Mouse (Mus musculus) left cerebral cortex, postnatal 10 days (tissue): ENCODE measurements around the gene Hnrnpf. TPM values are rescaled to one million over a fixed set of nuclear protein-coding genes. Genes with fewer than 3 reads are reported as not detected.
"Not testable (repeated sequence)": the region's sequence is repeated elsewhere in the genome, so short reads cannot be mapped to it uniquely, and the experiment has no call there.

ENCODE experiments used
- DNase-seq, 2 experiments: peaks; one replicate each; pipeline ENCODE4 v3.0.0; 2021 to 2022; ENCODE audit warnings: low spot score in 2 of 2, mixed read lengths in 1 of 2; ENCODE audit errors: extremely low spot score in 1 of 2
- intact Hi-C: fragments of 180-260 bp; cut with DNase I; formaldehyde crosslinking; loops from one replicate; pipeline ENCODE4 v1.15.1; 2025
- total RNA-seq, 2 experiments: library from RNA; stranded (reverse); gene quantifications; 2 replicates each; pipeline ENCODE4 v1.2.3; 2021

Hnrnpf gene
- total RNA-seq = 100 to 1,000 TPM; 144 to 146 TPM

- no peak for DNase-seq
These were observed at the start of gene Hnrnpf for GRCm38 (mm10) chr6:117900126-117901080. Gene Hnrnpf (plus strand): TSS chr6:117900324.

DNA sequence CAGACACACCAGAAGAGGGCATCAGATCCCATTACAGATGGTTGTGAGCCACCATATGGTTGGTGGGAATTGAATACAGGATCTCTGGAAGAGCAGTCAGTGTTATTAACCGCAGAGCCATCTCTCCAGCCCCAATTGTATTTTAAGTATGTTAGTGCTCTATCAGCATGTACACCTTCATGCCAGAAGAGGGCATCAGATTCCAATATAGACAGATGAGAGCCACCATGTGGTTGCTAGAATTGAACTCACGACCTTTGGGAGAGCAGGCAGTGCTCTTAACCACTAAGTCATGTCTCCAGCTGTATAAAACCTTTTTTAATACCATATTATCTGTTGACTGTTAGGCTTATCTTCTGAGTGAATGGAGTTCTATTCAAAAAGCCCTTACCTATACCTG is 48.4 kb upstream of the Hnrnpf start:
- intact Hi-C loops = no loop called here
- no peak for DNase-seq

More at GRCm38 (mm10) chr6:117900126-117901080, at the start of gene Hnrnpf:
- intact Hi-C loops = no loop called here

DNA sequence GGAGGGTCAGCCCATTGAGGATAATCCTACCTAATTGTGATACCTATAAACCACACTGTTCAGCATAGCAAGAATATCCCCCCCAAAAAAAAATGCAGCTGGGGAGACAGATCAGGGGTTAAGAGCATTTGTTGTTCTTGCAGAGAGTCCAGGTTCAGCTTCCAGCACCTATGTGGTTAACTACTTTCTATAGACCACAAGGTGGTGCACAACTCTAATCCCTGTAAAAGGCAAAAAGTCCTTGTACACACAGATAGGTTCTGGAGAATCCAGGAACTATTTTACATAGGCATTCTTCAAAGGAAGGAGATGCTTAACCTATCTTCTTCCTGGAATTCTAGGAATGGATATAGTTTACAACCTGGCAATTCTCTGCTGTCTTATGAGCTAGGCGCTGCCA is 42.1 kb upstream of the Hnrnpf start:
- intact Hi-C loops = no loop called here
- DNase-seq = no peak

- intact Hi-C loops = no loop called here
- no peak for DNase-seq
These were observed 38.3 kb upstream of the Hnrnpf start, which contains the start of gene Zfp239 for GRCm38 (mm10) chr6:117861848-117862247. Gene Zfp239 (plus strand): TSS chr6:117862100.

DNA sequence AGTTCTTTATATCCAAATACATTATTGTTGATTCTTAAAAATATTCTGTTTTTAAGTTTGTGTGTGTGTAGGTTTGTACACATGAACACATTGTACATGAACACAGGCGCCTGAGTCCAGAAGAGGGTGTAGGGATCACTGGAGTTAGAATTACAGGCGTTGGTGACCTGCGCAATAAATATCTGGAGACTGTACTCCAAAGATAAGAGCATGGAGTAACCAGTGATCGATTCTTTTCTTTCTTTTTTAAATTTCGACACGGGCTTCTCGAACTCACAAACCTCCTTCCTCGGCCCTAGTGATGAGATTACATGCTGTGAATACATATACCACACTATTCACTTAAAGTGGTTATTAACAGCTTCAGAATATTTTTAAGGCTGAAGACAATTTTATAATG is 37.7 kb upstream of the Hnrnpf start:
- intact Hi-C loops = no loop called here
- no peak for DNase-seq

DNA sequence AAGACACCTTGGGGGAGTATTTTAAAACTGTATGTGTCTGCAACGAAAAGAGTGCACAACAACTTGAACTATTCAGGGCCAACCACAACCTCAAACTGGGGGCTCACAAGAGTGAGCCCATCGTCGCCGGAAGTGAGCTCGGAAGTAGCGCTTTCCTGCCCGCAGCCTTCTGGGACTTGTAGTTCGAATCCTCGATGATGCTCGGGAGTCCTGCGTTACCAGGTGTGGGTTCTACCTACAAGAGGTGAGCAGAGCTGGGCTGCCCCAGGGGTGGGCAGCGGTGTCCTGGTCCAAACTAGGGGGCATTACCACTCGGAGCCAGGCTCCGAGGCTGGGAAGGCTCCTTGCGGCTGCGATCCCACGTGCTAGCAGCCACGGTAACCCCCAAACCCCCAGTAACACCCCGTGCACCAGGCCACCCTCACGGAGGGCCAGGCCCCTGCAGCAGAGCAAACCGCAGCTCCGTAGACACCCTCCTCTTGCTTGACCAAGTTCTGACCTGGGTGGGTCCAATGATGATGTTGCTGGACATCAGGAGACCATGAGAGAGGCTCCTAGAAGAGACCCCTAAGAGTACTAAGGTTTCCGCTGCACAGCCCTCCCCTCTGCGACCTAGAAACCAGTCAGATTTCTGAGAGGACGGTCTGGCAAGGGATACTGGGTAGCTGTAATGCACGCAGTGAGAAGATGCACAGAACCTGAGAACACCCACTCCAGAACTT is 37.1 kb upstream of the Hnrnpf start:
- intact Hi-C loops = no loop called here
- DNase-seq = peak; percentile 64 to 74

GRCm38 (mm10) chr6:117863751-117864150 is 36.4 kb upstream of the Hnrnpf start:
- DNase-seq = no peak
- intact Hi-C loops = no loop called here

- DNase-seq = no peak
- intact Hi-C loops = no loop called here
These were observed 31.9 kb upstream of the Hnrnpf start for GRCm38 (mm10) chr6:117868187-117868586.

GRCm38 (mm10) chr6:117871034-117871433 is 29.1 kb upstream of the Hnrnpf start:
- DNase-seq = no peak

GRCm38 (mm10) chr6:117873450-117873849 is 26.7 kb upstream of the Hnrnpf start:
- intact Hi-C loops, DNase-seq: not testable (repeated sequence)

More at GRCm38 (mm10) chr6:117871034-117871433, 29.1 kb upstream of the Hnrnpf start:
- intact Hi-C loops = no loop called here

- intact Hi-C loops = loop anchor here (5.0 kb wide), 1 partner anchor 38 kb away; no protein-coding TSS in a partner anchor
- no peak for DNase-seq
These were observed 25.4 kb upstream of the Hnrnpf start for GRCm38 (mm10) chr6:117874621-117875281.

- intact Hi-C loops = loop anchor here (5.0 kb wide), 1 partner anchor 33 kb away; no protein-coding TSS in a partner anchor
- DNase-seq = peak; percentile 89 to 91
These were observed 21.3 kb upstream of the Hnrnpf start for GRCm38 (mm10) chr6:117878700-117879407.

DNA sequence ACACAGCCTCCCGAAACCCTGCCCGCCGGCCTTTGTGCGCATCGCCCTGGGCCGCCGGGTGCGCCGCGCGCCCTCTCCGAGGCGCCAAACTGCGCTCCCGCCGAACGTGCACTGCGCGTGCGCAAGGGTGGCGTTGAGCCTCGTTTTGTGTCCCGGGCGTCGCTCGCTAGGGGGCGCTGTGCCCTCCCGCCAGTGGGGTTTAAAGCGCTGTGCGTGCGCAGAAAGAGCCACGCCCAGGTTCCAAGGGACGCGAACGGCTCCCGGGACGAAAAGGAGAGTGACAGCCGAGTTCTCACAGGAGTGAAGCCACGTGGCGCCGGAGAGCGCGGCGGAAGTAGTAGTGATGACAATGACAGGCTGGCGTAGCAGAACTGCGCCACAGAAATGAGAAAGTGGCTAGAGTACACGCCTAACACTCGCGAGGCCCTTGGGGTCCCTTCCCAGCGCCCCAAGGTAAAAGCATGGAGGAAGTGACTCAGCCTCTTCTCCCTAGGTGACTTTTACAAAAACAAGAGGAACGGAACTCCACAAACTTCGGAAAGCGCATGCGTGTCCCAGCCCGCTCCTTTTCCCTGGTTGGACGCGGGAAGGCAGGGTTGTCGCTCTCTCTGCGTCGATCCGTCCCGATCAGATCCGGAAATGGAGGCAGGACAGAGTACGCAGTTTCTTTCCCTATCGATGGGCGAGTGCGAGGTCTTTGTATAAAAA is 20.6 kb upstream of the Hnrnpf start:
- intact Hi-C loops = loop anchor here (5.0 kb wide), 1 partner anchor 33 kb away; no protein-coding TSS in a partner anchor
- peak; percentile 98 to 99 for DNase-seq

DNA sequence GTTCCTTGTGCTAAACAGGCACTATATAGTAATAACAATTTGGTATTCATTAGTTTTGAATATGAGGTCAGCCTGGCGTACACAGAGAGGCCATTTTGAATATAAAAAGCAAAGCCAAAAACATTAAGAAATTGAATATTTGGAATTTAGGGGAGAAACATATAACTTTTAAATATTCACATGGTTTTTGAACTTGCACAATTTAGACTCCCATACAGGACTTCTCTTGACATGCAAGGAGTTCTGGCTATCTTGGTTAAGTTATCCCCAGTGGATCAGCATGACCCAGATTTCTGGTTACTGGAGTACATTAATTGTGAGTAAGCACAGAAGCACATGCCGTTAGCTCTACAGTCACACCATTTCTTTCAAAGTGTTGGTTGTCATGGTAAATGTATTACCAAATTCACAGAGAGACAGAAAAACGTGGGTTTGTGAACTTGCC is 19.7 kb upstream of the Hnrnpf start:
- no peak for DNase-seq
- intact Hi-C loops = no loop called here

- DNase-seq = no peak
- intact Hi-C loops = no loop called here
These were observed 18.9 kb upstream of the Hnrnpf start for GRCm38 (mm10) chr6:117881229-117881628.

- DNase-seq = no peak
- intact Hi-C loops = no loop called here
These were observed 18.1 kb upstream of the Hnrnpf start for GRCm38 (mm10) chr6:117881997-117882396.

DNA sequence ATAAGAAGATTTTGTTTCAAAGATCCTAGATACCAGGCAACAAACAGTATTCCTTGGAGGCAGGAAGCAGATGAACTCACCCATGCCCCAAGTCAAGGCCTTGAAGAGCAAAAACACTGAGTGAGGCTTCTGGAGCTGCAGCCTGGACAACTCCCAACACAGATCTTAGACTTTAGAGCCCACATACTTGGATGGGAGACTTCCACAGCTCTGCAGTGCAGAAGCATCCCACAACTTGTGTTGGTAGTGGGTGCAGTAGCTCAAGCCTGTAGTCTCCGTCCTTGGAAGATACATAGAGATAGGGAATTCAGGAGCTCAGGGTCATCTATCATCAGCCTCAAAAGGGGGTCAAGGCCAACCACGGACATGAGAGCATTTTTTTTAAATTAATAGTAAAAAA is 14.2 kb upstream of the Hnrnpf start:
- no peak for DNase-seq
- intact Hi-C loops = no loop called here

- intact Hi-C loops = no loop called here
These were observed 12.1 kb upstream of the Hnrnpf start for GRCm38 (mm10) chr6:117888032-117888431.

More at GRCm38 (mm10) chr6:117888032-117888431, 12.1 kb upstream of the Hnrnpf start:
- DNase-seq = no peak
